Mouse (Mus musculus) spleen, adult 10 weeks (tissue): ENCODE results near the gene AI413582. TPM values are rescaled to one million over a fixed set of nuclear protein-coding genes. Genes with fewer than 3 reads are reported as not detected.

ENCODE experiments used
- polyA plus RNA-seq: library from polyadenylated mRNA; stranded (reverse); fragments of 350-450 nt; fragmentation: Illumina TruSeq; extraction: RNeasy Lipid Tissue Mini Kit (QIAGEN cat#74804); gene quantifications from one replicate; pipeline ENCODE4 v1.2.3, GENCODE M21; 2015; ENCODE audit warnings: low replicate concordance; ENCODE audit not compliant: insufficient read depth

The AI413582 gene
- polyA plus RNA-seq: 26.7 TPM

DNA sequence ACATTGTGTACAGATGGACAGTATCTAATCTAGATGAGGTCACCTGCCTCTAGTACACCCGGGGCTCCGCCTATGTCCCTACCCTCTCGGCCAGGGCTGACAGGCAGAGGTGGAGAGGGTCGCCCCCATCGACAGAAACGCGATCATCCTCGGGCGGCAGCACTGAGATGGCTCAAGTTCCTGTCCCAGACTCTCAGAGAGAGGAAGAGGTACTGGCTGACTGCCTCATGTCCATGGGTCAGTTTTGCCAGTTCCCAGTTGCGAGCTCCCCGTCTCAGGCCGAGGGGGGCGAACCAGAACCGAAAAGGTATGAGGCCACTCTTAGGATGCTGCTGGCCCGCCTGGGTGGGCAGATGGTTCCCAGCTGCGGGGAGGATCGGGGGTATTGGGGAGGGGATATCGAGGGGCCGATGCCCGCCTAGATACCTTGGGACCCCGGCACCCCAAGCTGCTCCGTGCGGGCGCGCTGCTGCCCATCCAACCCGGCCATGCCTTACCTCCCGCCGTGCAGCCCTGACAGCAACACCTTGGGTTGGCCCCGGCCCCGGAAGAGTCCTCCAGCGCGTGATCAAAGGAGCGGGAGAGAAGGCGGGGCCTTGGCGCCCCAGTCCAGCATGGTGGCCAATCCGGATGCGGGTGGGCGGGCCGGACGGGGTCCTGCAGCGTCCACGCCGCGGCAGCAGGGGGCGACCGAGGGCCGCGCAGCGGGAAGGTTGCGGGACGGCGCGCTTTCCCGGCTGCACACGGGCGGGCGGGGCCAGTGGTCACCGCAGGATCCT, at the start of gene AI413582:
Gene AI413582 (minus strand): TSS at position 594 of the 779 bp plus-strand sequence.

GRCm38 (mm10) chr17:27556315-27557011, 9.1 kb downstream of the AI413582 start, which contains the start of gene Hmga1:
Gene Hmga1, plus strand, starts transcription at chr17:27556497.

DNA sequence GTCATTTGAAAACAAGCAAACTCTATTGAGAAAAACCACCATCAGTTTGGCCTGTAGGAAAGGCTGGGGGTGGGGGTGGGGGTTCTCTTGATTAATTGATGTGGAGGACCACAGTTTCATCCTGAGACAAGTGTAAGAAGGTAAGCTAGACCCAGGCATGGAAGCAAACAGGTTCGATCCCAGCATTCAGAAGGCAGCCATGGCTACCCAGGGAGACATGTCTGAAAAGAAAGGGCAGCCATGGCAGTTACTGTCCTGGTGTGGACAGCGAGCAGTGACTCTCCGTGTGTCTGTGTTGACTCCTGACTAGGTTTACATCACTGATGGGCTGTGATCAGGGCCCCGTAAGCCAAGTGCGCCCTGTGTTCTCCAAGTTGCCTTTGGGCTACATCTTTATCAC, 44.3 kb downstream of the AI413582 start, which contains the start of gene Grm4:
Gene Grm4 (minus strand): TSS at position 101 of the 400 bp plus-strand sequence.

Other genes with a start within 250 kb of the AI413582 start
- not detected for gene Grm4, start 44.4 kb downstream of the AI413582 start, polyA plus RNA-seq
- 38.2 TPM for gene Hmga1, start 9.3 kb downstream of the AI413582 start, polyA plus RNA-seq
- 60.1 TPM for gene Nudt3, start 57.7 kb upstream of the AI413582 start, polyA plus RNA-seq
- not detected for gene RPS10-NUDT3, start 69.5 kb upstream of the AI413582 start, polyA plus RNA-seq
- gene Rps10, start 70.9 kb upstream of the AI413582 start, polyA plus RNA-seq: 1,390 TPM
- 11.6 TPM for gene Pacsin1, start 89.8 kb upstream of the AI413582 start, polyA plus RNA-seq
- gene Spdef, start 163.2 kb upstream of the AI413582 start, polyA plus RNA-seq: not detected